Mouse (Mus musculus): ENCODE data around the gene Ptpn23. TPM values are rescaled to one million over a fixed set of nuclear protein-coding genes. Genes with fewer than 3 reads are reported as not detected.

The Ptpn23 gene
- polyA plus RNA-seq, 1 experiment from 2014 or later, result 27.2 TPM

- Histone ChIP-seq H3K4me2 (ENCODE audit: low read length) (no peak overlapping the region), H3K27ac (ENCODE audit: low read length) (no peak overlapping the region), H3K27me3 (replicated peaks; ENCODE audit: control insufficient read depth, insufficient read depth, low read length) (no peaks in the 10 kb centered on the region), H3K4me3 (replicated peaks; ENCODE audit: low read length) (no peak overlapping the region), H3K36me3 (ENCODE audit: control insufficient read depth, insufficient read depth) (no peaks in the 10 kb centered on the region), H3K9ac (replicated peaks; ENCODE audit: low read depth, low read length) (no peak overlapping the region), H3K9me3 (ENCODE audit: control insufficient read depth, low read length) (no peaks in the 10 kb centered on the region), H3K4me1 (replicated peaks; ENCODE audit: control insufficient read depth, insufficient read depth, low read length) (no peaks in the 10 kb centered on the region)
- no peak for ATAC-seq
- WGBS, result 78% methylated on average over 7 of the region's 7 CpGs
Observed at GRCm38 (mm10) chr9:110345057-110345739, 62.8 kb downstream of the Ptpn23 start.

DNA sequence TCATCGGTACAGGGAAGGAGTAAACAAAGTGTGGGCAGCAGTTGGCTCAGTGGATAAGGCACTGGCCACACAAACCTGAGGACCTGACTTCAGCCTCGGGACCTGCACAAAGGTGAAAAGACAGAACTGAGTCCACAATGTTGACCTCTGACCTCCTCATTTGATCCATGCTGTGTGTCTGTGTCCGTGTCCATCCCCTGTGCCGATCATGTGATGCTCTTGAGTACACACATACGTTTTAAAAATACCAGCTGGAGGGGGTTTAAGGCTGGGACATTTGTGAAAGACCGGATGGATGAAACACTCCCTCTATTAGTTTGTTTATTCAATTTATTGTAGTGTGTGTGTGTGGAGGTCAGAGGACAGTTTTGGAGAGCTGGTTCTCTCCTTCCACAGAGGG, 64.2 kb downstream of the Ptpn23 start:
- 76% methylated on average over 6 of the region's 6 CpGs for WGBS

DNA sequence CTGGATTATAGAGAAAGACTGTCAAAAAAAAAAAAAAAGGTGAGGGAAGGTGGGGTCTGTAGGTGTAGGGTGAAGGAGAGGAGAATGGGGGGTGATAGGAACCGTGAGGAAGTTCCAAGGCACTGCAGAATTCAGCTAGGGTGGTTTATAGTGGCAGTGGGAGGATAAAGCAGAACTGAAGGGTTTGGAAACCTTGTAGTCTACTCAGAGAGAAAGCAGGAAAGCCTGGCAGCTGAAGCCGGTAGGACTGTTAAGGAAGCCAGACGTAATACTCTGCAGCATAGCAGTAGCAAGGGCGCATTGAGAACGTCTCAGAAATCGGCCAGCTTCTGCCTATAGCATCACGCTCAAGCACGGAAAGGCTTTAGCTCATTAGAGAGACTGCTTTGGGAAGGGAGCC, 66.0 kb downstream of the Ptpn23 start:
- H3K4me2 ChIP-seq (ENCODE audit: low read length), result no peak overlapping the region
- no peaks in the 10 kb centered on the region for H3K36me3 ChIP-seq (ENCODE audit: control insufficient read depth, insufficient read depth)
- WGBS, result 89% methylated on average over 8 of the region's 8 CpGs
- H3K27me3 ChIP-seq (replicated peaks; ENCODE audit: control insufficient read depth, insufficient read depth, low read length), result no peaks in the 10 kb centered on the region
- no peak overlapping the region for H3K9ac ChIP-seq (replicated peaks; ENCODE audit: low read depth, low read length)
- H3K4me1 ChIP-seq (replicated peaks; ENCODE audit: control insufficient read depth, insufficient read depth, low read length), result no peaks in the 10 kb centered on the region; the same call in 1 of the 2 replicates
- no peak overlapping the region for H3K27ac ChIP-seq (ENCODE audit: low read length)
- no peak overlapping the region for H3K4me3 ChIP-seq (replicated peaks; ENCODE audit: low read length)
- H3K9me3 ChIP-seq (ENCODE audit: control insufficient read depth, low read length), result no peaks in the 10 kb centered on the region
- no peak for ATAC-seq

More for the DNA sequence above, 64.2 kb downstream of the Ptpn23 start:
- no peaks in the 10 kb centered on the region for H3K9me3 ChIP-seq (ENCODE audit: control insufficient read depth, low read length)
- H3K9ac ChIP-seq (replicated peaks; ENCODE audit: low read depth, low read length), result no peak overlapping the region
- no peaks in the 10 kb centered on the region for H3K36me3 ChIP-seq (ENCODE audit: control insufficient read depth, insufficient read depth)
- H3K27me3 ChIP-seq (replicated peaks; ENCODE audit: control insufficient read depth, insufficient read depth, low read length), result no peaks in the 10 kb centered on the region
- ATAC-seq, result no peak
- H3K4me1 ChIP-seq (replicated peaks; ENCODE audit: control insufficient read depth, insufficient read depth, low read length), result no peaks in the 10 kb centered on the region; the same call in 1 of the 2 replicates
- H3K4me2 ChIP-seq (ENCODE audit: low read length), result no peak overlapping the region
- H3K4me3 ChIP-seq (replicated peaks; ENCODE audit: low read length), result no peak overlapping the region
- H3K27ac ChIP-seq (ENCODE audit: low read length), result no peak overlapping the region

GRCm38 (mm10) chr9:110340037-110340750, 67.8 kb downstream of the Ptpn23 start:
- Histone ChIP-seq H3K9me3 (ENCODE audit: control insufficient read depth, low read length) (no peaks in the 10 kb centered on the region), H3K4me1 (replicated peaks; ENCODE audit: control insufficient read depth, insufficient read depth, low read length) (no peaks in the 10 kb centered on the region; the same call in 1 of the 2 replicates), H3K36me3 (ENCODE audit: control insufficient read depth, insufficient read depth) (no peaks in the 10 kb centered on the region), H3K4me2 (ENCODE audit: low read length) (no peak overlapping the region), H3K27ac (ENCODE audit: low read length) (no peak overlapping the region), H3K27me3 (replicated peaks; ENCODE audit: control insufficient read depth, insufficient read depth, low read length) (no peaks in the 10 kb centered on the region), H3K9ac (replicated peaks; ENCODE audit: low read depth, low read length) (no peak overlapping the region), H3K4me3 (replicated peaks; ENCODE audit: low read length) (no peak overlapping the region)
- whole genome bisulfite sequencing, result 90% methylated on average over 5 of the region's 5 CpGs
- ATAC-seq, result no peak

Other genes with a start within 250 kb of the Ptpn23 start
- 98.9 and 115 TPM in 2 replicates for gene Cspg5, start 164.4 kb downstream of the Ptpn23 start, polyA plus RNA-seq (2015; fragmentation: Nextera tagmentation; extraction: Ambion mirVana)
- 34.3 and 36.8 TPM in 2 replicates for gene Elp6, start 103.0 kb downstream of the Ptpn23 start, polyA plus RNA-seq (2015; fragmentation: Nextera tagmentation; extraction: Ambion mirVana)
- gene Scap, start 74.9 kb downstream of the Ptpn23 start, polyA plus RNA-seq (2015; fragmentation: Nextera tagmentation; extraction: Ambion mirVana), result 51.1 and 51.4 TPM in 2 replicates
- 0.51 and 1.2 TPM in 2 replicates for gene Ngp, start 11.5 kb upstream of the Ptpn23 start, polyA plus RNA-seq (2015; fragmentation: Nextera tagmentation; extraction: Ambion mirVana)
- 15.2 and 19.3 TPM in 2 replicates for gene Klhl18, start 68.5 kb upstream of the Ptpn23 start, polyA plus RNA-seq (2015; fragmentation: Nextera tagmentation; extraction: Ambion mirVana)
- 3.0 TPM in 2 replicates for gene Kif9, start 68.7 kb upstream of the Ptpn23 start, polyA plus RNA-seq (2015; fragmentation: Nextera tagmentation; extraction: Ambion mirVana)
- gene Setd2, start 124.4 kb upstream of the Ptpn23 start, polyA plus RNA-seq (2015; fragmentation: Nextera tagmentation; extraction: Ambion mirVana), result 34.1 and 41.4 TPM in 2 replicates
- 29.0 and 32.4 TPM in 2 replicates for gene Nradd, start 216.2 kb upstream of the Ptpn23 start, polyA plus RNA-seq (2015; fragmentation: Nextera tagmentation; extraction: Ambion mirVana)
- 2.3 and 5.9 TPM in 2 replicates for gene Nbeal2, start 245.9 kb upstream of the Ptpn23 start, polyA plus RNA-seq (2015; fragmentation: Nextera tagmentation; extraction: Ambion mirVana)
- gene Ccdc12, start 248.3 kb upstream of the Ptpn23 start, polyA plus RNA-seq (2015; fragmentation: Nextera tagmentation; extraction: Ambion mirVana), result 100 and 113 TPM in 2 replicates